Mouse (Mus musculus): ENCODE results near the gene Cubn.

Cubn gene

GRCm38 (mm10) chr2:13237140-13237901 lies 254.3 kb downstream of the Cubn start:
- DNase-seq (ENCODE audit: low spot score) = peak; percentile 61

- DNase-seq (ENCODE audit: low spot score) = no peak
Measured at GRCm38 (mm10) chr2:13235696-13236095, 255.9 kb downstream of the Cubn start.

DNA sequence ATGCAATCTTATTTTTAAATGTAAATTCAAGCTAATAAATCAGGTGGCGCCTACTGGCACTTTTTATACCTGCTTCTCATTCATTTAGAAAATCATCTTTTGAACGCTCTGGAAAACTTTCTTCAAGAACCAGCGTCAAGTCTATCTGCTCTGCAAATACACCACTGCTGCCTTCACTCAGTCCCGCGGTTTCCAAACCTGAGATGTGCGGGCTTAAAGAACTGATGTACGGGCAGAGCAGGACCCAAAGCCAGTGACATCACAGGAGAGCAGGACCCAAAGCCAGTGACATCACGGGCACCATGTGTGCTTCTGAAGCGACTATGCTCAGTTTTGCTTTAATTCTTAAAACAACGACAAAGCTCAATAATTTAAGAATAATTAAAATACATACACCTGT lies 256.8 kb downstream of the Cubn start:
- DNase-seq (ENCODE audit: low spot score) = no peak

GRCm38 (mm10) chr2:13233902-13234301 lies 257.7 kb downstream of the Cubn start:
- DNase-seq (ENCODE audit: low spot score) = no peak

GRCm38 (mm10) chr2:13233254-13233835 lies 258.3 kb downstream of the Cubn start:
- DNase-seq (ENCODE audit: low spot score) = no peak

DNA sequence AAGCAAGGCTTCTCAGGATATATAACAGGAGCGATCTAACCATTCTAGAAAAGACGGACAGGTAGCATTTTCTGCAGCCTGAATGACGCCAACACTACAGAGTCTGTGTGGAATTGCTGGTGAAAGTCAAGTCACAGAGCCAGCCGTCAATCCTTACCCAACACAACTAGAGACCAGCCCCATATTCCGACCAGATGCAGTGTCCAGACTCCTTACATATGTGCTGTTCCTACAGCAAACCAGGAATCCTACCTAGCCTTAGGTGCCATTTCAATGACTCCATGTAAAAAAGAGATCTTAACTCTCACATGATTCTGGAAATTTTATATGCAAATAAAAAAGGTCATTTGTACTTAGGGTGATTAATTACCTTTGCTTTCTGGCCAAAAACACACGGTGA lies 259.3 kb downstream of the Cubn start:
- DNase-seq (ENCODE audit: low spot score) = no peak

DNA sequence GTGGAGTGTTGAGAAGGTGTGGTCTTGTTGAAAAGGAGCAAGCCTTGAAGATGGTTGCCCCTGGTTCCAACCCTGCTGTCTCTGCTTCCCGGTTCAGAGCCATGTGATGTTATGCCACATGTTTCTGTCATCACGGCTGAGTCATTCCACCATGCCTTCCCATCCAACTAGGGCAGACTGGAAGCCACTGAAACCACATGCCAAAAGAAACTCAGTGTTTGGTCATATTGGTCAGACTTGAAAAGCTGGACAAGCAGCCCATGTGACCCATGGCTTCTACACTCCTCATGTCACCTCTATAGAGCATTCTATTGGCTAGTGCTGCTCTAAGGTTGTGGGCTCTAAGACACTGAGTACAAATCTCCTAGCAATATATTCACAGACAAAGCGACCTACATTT lies 261.9 kb downstream of the Cubn start:
- DNase-seq (ENCODE audit: low spot score) = no peak
